Mouse (Mus musculus) spleen, adult 2 months (tissue): Measurements from ENCODE around the gene Sema5a. TPM values are rescaled to one million over a fixed set of nuclear protein-coding genes. Genes with fewer than 3 reads are reported as not detected.

Experiments
- DNase-seq, 2 experiments: peaks; one replicate each; pipeline versions ENCODE4 v3.0.0 to v3.0.0-alpha.2; 2012 to 2021; ENCODE audit warnings: low spot score in 2 of 2, low read depth in 1 of 2
- H3K27ac ChIP-seq: fragments of 200-500 bp; 2 replicates; pipeline ENCODE4 v1.5.1; 2012; ENCODE audit warnings: low read length, inconsistent platforms; ENCODE audit not compliant: insufficient read depth
- H3K27me3 ChIP-seq: fragments of 200-500 bp; 2 replicates; pipeline ENCODE4 v1.6.1; 2012; ENCODE audit warnings: mild to moderate bottlenecking, moderate library complexity, low read length, inconsistent platforms; ENCODE audit not compliant: control insufficient read depth, insufficient read depth
- H3K36me3 ChIP-seq: fragments of 200-500 bp; 2 replicates; pipeline ENCODE4 v1.6.1; 2012; ENCODE audit warnings: mild to moderate bottlenecking, low read length, inconsistent platforms; ENCODE audit not compliant: control insufficient read depth, insufficient read depth
- H3K4me1 ChIP-seq: fragments of 200-500 bp; 2 replicates; pipeline ENCODE4 v1.6.1; 2011; ENCODE audit warnings: inconsistent platforms; ENCODE audit not compliant: control insufficient read depth, insufficient read depth, insufficient read length
- H3K4me3 ChIP-seq: fragments of 200-500 bp; 2 replicates; pipeline ENCODE4 v1.5.1; 2011; ENCODE audit warnings: mild to moderate bottlenecking, inconsistent platforms; ENCODE audit not compliant: insufficient read depth, insufficient read length; ENCODE audit errors: extremely low read depth
- CTCF ChIP-seq: fragments of 200-500 bp; IDR thresholded peaks from 2 replicates; pipeline ENCODE4 v1.5.1; 2011; ENCODE audit warnings: mild to moderate bottlenecking, inconsistent platforms; ENCODE audit not compliant: insufficient read depth, insufficient read length, insufficient replicate concordance; ENCODE audit errors: extremely low read depth
- POLR2A ChIP-seq: fragments of 200-500 bp; IDR thresholded peaks from 2 replicates; pipeline ENCODE4 v1.6.1; 2011; ENCODE audit warnings: low read depth, low read length, inconsistent platforms
- WGBS: fragments of 180-500 bp; shearing (Covaris S2); methylation state at CpG from one replicate; pipeline ENCODE4 v1.1.7; 2018; 5-methylcytosine and 5-hydroxymethylcytosine counted together
- polyA plus RNA-seq: library from polyadenylated mRNA; depleted of rRNA; stranded (reverse); fragments of >200 nt; gene quantifications from 2 replicates; pipeline ENCODE4 v1.2.3, GENCODE M21; 2012

Sema5a gene
- polyA plus RNA-seq, 1 experiment: 5.4 TPM

DNA sequence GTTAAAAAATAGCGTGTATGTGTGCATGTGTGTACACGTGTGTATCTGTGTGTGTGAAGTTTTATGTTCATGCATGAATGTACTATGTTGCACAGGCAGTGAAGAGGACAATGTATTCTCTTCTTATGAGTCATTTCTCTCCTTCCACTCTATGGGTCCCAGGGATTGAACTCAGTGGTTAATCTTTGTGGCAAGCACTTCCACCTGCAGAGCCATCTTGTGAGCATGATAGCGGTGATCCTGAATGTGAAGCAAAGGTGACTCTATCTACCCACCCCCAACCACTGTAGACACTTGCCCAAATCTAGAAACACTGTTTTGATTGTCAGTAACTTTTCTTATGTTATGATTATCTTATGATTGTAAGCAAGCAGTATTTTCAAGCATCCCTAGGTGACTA is 133.2 kb downstream of the Sema5a start:
- Histone ChIP-seq H3K27ac (no peak overlapping the region), H3K36me3 (no peaks in the 10 kb centered on the region), H3K4me3 (no peak overlapping the region), H3K27me3 (no peaks in the 10 kb centered on the region), H3K4me1 (no peaks in the 10 kb centered on the region)
- 89% methylated on average over 3 of the region's 3 CpGs for WGBS
- TF ChIP-seq POLR2A (no peak), CTCF (no peak)
- no peak for DNase-seq

DNA sequence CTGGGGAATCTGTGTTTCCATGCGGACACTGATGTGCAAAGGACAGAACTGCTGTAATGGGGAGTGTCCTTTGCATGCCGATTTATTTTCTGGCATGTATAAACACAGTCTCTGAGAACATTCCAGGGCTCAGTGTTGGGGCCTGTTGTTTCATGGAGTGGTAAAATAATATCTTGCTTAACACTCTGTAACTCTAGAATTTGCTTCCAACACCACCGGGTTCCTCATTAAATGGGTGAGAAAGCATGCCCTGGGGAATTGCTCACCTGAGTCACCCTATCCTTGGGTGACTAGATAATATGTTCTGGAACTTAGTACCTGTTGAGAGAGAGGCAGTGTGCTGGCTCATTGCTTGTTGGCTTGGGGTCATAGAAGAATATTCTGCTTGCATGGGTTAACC is 135.7 kb downstream of the Sema5a start:
- H3K36me3 ChIP-seq: no peaks in the 10 kb centered on the region
- no peaks in the 10 kb centered on the region for H3K27me3 ChIP-seq
- no peaks in the 10 kb centered on the region for H3K4me1 ChIP-seq
- WGBS: 93% methylated on average over 3 of the region's 3 CpGs
- H3K4me3 ChIP-seq: no peak overlapping the region
- DNase-seq: no peak
- TF ChIP-seq CTCF: no peak
- TF ChIP-seq POLR2A: no peak
- H3K27ac ChIP-seq: no peak overlapping the region

DNA sequence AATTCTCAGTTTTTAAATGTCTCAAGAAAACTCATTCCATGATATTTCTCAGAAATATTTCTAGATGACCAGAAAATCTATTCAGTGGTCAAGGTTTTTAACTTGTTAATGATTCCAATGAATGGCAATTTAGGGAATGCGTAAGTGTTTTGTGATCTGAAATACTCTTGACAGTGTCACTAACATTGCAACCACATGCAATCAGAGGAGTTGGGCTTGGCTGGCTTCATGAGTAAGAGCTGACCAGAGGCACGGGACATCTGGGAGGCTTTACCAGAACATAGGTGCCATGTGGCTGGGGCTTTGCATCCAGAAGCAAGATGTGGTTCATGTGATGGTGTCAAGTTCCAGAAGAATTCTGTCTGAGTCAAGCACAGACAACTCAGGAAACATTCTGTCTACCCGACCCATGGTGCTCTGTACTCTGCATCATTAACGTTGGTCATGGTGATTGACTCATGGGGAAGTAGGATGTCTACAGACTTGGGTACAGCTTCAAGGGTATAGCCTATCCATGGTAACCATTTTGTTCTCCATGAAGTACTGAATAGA is 138.4 kb downstream of the Sema5a start:
- DNase-seq: no peak
- WGBS: 81% methylated on average over 4 of the region's 4 CpGs
- Histone ChIP-seq H3K27ac (no peak overlapping the region), H3K4me1 (no peaks in the 10 kb centered on the region), H3K36me3 (no peaks in the 10 kb centered on the region), H3K4me3 (no peak overlapping the region), H3K27me3 (no peaks in the 10 kb centered on the region)
- TF ChIP-seq POLR2A (no peak), CTCF (no peak)

DNA sequence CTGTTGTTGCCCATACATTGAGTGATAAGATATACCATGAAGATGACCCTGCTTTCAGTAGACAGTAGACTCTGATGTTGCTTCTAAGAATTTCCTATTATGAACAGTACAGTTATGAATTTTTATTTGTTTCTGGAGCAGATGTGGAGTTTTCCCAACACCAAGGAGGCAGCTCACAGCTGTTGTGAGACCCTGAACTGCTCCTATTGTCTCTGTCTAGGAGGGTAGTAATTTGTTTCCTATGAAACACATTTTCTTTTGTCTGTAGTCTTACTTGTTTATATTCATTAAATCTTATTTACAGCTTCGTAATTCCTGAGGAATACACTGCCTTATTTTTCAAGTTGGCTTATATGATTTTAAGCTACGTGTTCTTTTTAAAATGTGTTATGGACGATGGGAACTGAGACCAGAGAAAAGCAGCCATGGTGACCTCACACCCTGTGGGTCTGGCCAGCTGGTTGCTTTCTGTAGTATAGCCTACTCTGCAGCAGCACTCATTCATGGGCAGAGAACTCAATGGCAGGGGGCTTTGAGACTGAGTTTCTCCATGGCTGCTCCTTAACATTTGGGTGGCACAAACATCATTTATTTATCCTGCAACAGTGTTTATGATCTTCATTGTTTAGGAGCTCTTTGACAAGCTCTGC is 151.8 kb downstream of the Sema5a start:
- 89% methylated on average over 3 of the region's 3 CpGs for WGBS
- no peaks in the 10 kb centered on the region for H3K36me3 ChIP-seq
- no peaks in the 10 kb centered on the region for H3K27me3 ChIP-seq
- H3K4me3 ChIP-seq: no peak overlapping the region
- TF ChIP-seq POLR2A (no peak), CTCF (no peak)
- no peak overlapping the region for H3K27ac ChIP-seq
- H3K4me1 ChIP-seq: no peaks in the 10 kb centered on the region
- DNase-seq: no peak

DNA sequence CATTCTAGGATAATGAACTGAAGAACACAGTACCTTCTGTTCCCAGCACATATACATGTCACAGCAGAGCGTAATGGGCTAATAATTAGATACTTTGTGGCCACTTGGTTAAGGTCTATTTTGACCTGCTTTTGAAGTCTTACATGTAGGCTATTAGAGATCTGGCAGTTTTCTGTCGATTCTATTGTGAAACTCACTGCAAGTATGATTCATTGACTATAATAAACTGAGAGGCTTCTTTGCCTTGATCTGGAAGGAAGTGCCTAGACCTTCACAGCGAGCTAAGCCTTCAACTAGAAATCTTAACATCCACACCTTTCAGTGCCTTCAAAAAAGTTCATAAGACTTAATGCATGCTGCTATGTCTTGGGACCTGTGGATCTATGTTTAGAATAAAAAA is 152.5 kb downstream of the Sema5a start:
- Histone ChIP-seq H3K27me3 (no peaks in the 10 kb centered on the region), H3K36me3 (no peaks in the 10 kb centered on the region), H3K4me1 (no peaks in the 10 kb centered on the region), H3K4me3 (no peak overlapping the region), H3K27ac (no peak overlapping the region)
- 75% methylated on average over 3 of the region's 3 CpGs for WGBS
- TF ChIP-seq CTCF (no peak), POLR2A (no peak)
- DNase-seq: no peak

DNA sequence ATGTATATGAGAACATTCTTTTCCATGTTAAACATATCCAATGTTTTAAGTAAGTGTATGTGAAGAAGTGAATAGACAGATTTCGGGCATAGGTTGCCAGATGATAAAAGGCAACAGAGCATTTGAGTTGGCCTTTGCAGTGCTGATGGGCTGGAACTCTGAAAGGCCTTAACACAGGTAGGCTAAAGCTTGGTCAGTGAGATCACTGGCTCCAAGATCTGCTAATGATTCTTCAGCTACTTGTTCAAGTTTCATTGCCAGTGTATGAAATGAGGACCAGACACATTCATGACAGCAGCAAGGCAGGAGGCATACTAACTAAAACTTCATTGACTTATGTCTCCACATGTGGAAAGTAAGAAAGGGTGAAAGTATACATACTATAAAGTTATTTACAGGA is 154.1 kb downstream of the Sema5a start:
- Histone ChIP-seq H3K4me3 (no peak overlapping the region), H3K36me3 (no peaks in the 10 kb centered on the region), H3K27me3 (no peaks in the 10 kb centered on the region), H3K4me1 (no peaks in the 10 kb centered on the region), H3K27ac (no peak overlapping the region)
- WGBS: 74% methylated on average over 1 of the region's 1 CpGs
- no peak for TF ChIP-seq CTCF
- TF ChIP-seq POLR2A: no peak
- DNase-seq: no peak

DNA sequence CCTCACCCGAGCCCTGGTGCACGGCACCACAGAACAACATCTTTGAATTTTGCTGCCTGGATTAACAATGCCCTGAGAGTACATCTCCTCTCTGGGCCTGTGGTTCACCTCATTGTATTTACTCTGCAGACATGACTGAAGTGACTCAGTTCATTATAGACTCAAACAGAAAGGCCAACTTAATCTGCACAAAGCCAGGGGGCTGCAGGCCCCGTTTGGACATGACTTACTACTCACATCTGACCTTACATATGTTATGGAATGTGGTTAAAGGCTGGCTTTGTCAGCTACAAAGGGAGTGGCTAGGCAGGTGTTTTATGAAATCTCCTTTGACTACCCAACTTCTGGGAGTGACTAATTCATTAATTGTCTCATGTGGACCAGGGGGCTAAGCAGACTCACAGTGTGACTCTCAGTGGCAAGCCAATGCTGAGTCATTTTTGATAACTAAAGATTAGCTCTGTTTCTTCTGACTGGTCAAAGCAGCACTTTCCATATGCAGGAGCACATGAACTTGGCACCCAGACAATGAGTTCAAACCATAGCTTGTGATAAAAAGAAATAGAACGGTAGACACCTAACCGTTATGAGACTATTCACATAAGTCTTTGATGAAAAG is 157.4 kb downstream of the Sema5a start:
- no peak for DNase-seq
- WGBS: 88% methylated on average over 5 of the region's 5 CpGs
- no peaks in the 10 kb centered on the region for H3K36me3 ChIP-seq
- no peak overlapping the region for H3K4me3 ChIP-seq
- H3K4me1 ChIP-seq: no peaks in the 10 kb centered on the region
- no peak for TF ChIP-seq CTCF
- no peak for TF ChIP-seq POLR2A
- no peaks in the 10 kb centered on the region for H3K27me3 ChIP-seq
- no peak overlapping the region for H3K27ac ChIP-seq

DNA sequence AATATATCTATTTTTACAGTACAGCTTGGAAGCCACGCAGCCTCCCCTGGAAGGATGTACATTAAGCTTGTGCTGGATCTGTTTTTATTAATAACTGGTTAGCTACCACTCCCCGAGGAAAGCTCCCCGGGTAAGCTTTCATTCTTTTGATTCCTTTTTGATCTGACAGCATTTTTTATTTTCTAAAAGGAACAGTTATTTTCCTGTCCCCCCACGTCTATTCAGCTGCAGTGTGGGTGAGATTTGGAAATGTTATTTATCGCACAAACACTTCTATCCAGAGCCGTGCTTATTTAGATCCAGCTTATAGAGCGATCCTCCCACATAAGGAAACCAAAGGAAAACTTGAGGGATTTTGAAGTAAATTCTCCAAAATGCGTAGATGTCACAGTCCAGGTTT is 158.7 kb downstream of the Sema5a start:
- no peaks in the 10 kb centered on the region for H3K4me1 ChIP-seq
- no peak for DNase-seq
- WGBS: 81% methylated on average over 8 of the region's 8 CpGs
- no peak overlapping the region for H3K27ac ChIP-seq
- no peaks in the 10 kb centered on the region for H3K27me3 ChIP-seq
- H3K36me3 ChIP-seq: no peaks in the 10 kb centered on the region
- TF ChIP-seq POLR2A (no peak), CTCF (no peak)
- no peak overlapping the region for H3K4me3 ChIP-seq
